ENCODE assay signal across 17 mouse cellular contexts in the genomic region with DNA sequence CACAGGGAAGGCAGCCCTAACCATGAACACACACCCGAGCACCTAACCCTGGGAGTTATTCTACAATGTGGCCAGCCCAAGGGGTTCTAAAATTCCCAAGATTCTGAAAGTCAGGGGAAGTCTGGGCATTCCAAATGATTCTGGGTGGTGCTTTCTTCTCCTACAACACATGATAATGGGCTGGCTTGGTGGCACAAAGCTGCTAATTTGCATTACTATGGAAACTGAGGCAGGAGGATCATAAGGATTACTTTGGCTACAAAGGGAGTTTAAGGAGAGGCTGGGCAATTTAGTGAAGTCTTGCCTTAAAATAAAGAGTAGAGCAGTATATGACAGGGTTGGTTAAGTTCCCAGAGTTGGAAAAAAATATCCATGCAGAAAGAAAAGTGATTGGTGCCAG. TPM values are rescaled to one million over a fixed set of nuclear protein-coding genes. Genes with fewer than 3 reads are reported as not detected.
DNase-seq lines count a peak whose midpoint lies in the region.
"Had no signal": no experiment of that assay in that cellular context is flagged by ENCODE, and none has a peak within 500 bp of the region (broad histone marks: within the 10 kb centered on the region; RNA-seq: fewer than 3 reads in every experiment).

No protein-coding gene starts in this region.

- intact Hi-C loops in heart, postnatal 14 days (cut with DNase I), result no loop called here

- peak; percentile 7 for DNase-seq in heart, adult 11 months
- DNase-seq in heart, postnatal 14 days, result no peak
- DNase-seq in R1 (ENCODE audit: low read depth, low spot score), result peak; percentile 89
- no peak for DNase-seq in right cerebral cortex, postnatal 36 days (ENCODE audit: low spot score in 2 of 2)
- no peak for DNase-seq in cerebellum, adult 8-10 months
- DNase-seq: adrenal gland, adult 8-10 months; adrenal gland, postnatal 14 days; adrenal gland, postnatal 36 days; B cell, adult 2 months; cerebellum, adult 11-12 months; cerebellum, adult 2 months; cerebellum, adult 9-11 months; cerebellum, postnatal 14 days; cerebellum, postnatal 36 days; embryo, embryonic 11 days had no signal

RNA-seq across cellular contexts. Expression of a gene that starts 42.7 kb away (rescaled TPM):
- not detected for total RNA-seq in heart, postnatal 14 days (2021)
- total RNA-seq: adrenal gland, adult 18-20 months; adrenal gland, adult 8-10 months; adrenal gland, postnatal 14 days; adrenal gland, postnatal 36 days; common myeloid progenitor, adult 5-6 weeks had no signal

Comparison
In these comparisons a context has a peak if more than half of its experiments do, and no peak if none do; other contexts are left out.
1. DNase-seq: peak in heart, adult 11 months (single experiment) and R1 (single experiment); none in heart, postnatal 14 days (0 of 2), right cerebral cortex, postnatal 36 days (0 of 2) and cerebellum, adult 8-10 months (single experiment).